Mouse (Mus musculus) neural tube, embryonic 13.5 days (tissue): ENCODE results near the gene Slc34a2. TPM values are rescaled to one million over a fixed set of nuclear protein-coding genes. Genes with fewer than 3 reads are reported as not detected.

Experiments used
- ATAC-seq: fragments of 200-750 bp; cut with Nextera tagmentation; 2 replicates; pipeline ENCODE4 v1.8.0; 2017; ENCODE audit warnings: low read depth, mild to moderate bottlenecking, moderate TSS enrichment, moderate library complexity
- H3K27ac ChIP-seq: fragments of 300-500 bp; sonication (generic); replicated peaks from 2 replicates; pipeline ENCODE4 v1.5.1; 2015; ENCODE audit warnings: moderate library complexity, mild to moderate bottlenecking, inconsistent platforms
- H3K27me3 ChIP-seq: fragments of 300-500 bp; sonication (generic); 2 replicates; pipeline ENCODE4 v1.6.1; 2015; ENCODE audit warnings: mild to moderate bottlenecking, inconsistent platforms
- H3K36me3 ChIP-seq: fragments of 300-500 bp; sonication (generic); 2 replicates; pipeline ENCODE4 v1.6.1; 2015; ENCODE audit warnings: mild to moderate bottlenecking, inconsistent platforms
- H3K4me1 ChIP-seq: fragments of 300-500 bp; sonication (generic); replicated peaks from 2 replicates; pipeline ENCODE4 v1.6.1; 2015; ENCODE audit warnings: inconsistent platforms
- H3K4me2 ChIP-seq: fragments of 300-500 bp; sonication (generic); 2 replicates; pipeline ENCODE4 v1.6.1; 2015; ENCODE audit warnings: inconsistent platforms, mild to moderate bottlenecking, moderate library complexity
- H3K4me3 ChIP-seq: fragments of 300-500 bp; sonication (generic); 2 replicates; pipeline ENCODE4 v1.5.1; 2015; ENCODE audit warnings: mild to moderate bottlenecking, inconsistent platforms
- H3K9ac ChIP-seq: fragments of 300-500 bp; sonication (generic); 2 replicates; pipeline ENCODE4 v1.6.1; 2015; ENCODE audit warnings: moderate library complexity, mild to moderate bottlenecking, inconsistent platforms
- H3K9me3 ChIP-seq: fragments of 300-500 bp; sonication (generic); 2 replicates; pipeline ENCODE4 v1.6.1; 2016; ENCODE audit warnings: inconsistent platforms
- WGBS: fragments of 180-500 bp; shearing (Covaris S2); methylation state at CpG from one replicate; pipeline ENCODE4 v1.1.7; 2015; 5-methylcytosine and 5-hydroxymethylcytosine counted together
- polyA plus RNA-seq: library from polyadenylated mRNA; unstranded; fragments of >200 nt; fragmentation: Nextera tagmentation; extraction: Ambion mirVana; gene quantifications from 2 replicates; pipeline ENCODE4 v1.2.1, GENCODE M21; 2015

Slc34a2 gene
- polyA plus RNA-seq, 1 experiment from 2014 or later = 0.11 TPM

GRCm38 (mm10) chr5:53042771-53043371 is 5.0 kb downstream of the Slc34a2 start:
- Histone ChIP-seq H3K4me2 (no peak overlapping the region), H3K4me3 (no peak overlapping the region), H3K9me3 (no peaks in the 10 kb centered on the region), H3K27me3 (peaks cover 2% of the 10 kb centered on the region), H3K4me1 (no peaks in the 10 kb centered on the region), H3K36me3 (no peaks in the 10 kb centered on the region), H3K9ac (no peak overlapping the region), H3K27ac (no peak overlapping the region)
- ATAC-seq = no peak
- WGBS = 91% methylated on average over 8 of the region's 8 CpGs

GRCm38 (mm10) chr5:53043716-53044115 is 5.8 kb downstream of the Slc34a2 start:
- no peaks in the 10 kb centered on the region for H3K9me3 ChIP-seq
- no peak overlapping the region for H3K9ac ChIP-seq
- no peak overlapping the region for H3K4me2 ChIP-seq
- H3K27ac ChIP-seq = no peak overlapping the region
- WGBS = 50% methylated on average over 1 of the region's 1 CpGs
- no peaks in the 10 kb centered on the region for H3K4me1 ChIP-seq
- no peaks in the 10 kb centered on the region for H3K36me3 ChIP-seq
- H3K4me3 ChIP-seq = no peak overlapping the region
- H3K27me3 ChIP-seq = peaks cover 11% of the 10 kb centered on the region
- ATAC-seq = no peak

DNA sequence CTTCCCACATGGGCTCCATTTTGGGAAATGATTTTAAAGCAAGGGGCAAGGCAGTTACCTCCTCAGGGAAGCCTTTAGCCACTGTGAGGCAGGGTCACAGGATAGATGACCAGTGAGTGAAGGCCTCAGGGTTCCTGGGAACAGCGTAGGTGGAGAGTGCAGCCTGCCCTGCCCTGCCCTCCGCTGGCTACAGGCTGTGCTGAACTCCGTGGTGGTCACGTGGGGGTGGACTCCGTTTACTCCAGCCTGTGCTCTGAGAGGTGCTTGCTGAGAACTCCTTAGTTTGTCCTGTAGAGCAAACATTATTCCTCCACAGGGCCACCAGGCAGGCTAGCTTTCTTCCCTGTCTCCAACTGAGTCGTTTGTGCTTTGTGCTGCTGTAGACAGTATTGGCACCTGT is 10.1 kb downstream of the Slc34a2 start:
- 17% methylated on average over 6 of the region's 6 CpGs for WGBS
- no peaks in the 10 kb centered on the region for H3K36me3 ChIP-seq
- no peak for ATAC-seq

GRCm38 (mm10) chr5:53048599-53048998 is 10.7 kb downstream of the Slc34a2 start:
- Histone ChIP-seq H3K36me3 (no peaks in the 10 kb centered on the region), H3K4me3 (peak overlapping the region; percentile 38), H3K27me3 (peaks cover 34% of the 10 kb centered on the region), H3K9me3 (no peaks in the 10 kb centered on the region), H3K27ac (no peak overlapping the region), H3K4me1 (peaks cover 9% of the 10 kb centered on the region), H3K4me2 (peak overlapping the region; percentile 65), H3K9ac (0 out of 2 replicates have a peak overlapping the region, but pooled peaks have one; percentile 45)
- ATAC-seq = 0 out of 2 replicates have a peak, but pooled peaks have one; percentile 53
- 41% methylated on average over 4 of the region's 4 CpGs for WGBS

More for the DNA sequence above, 10.1 kb downstream of the Slc34a2 start:
- no peak overlapping the region for H3K9ac ChIP-seq
- H3K27me3 ChIP-seq = peaks cover 34% of the 10 kb centered on the region
- H3K9me3 ChIP-seq = no peaks in the 10 kb centered on the region
- H3K4me1 ChIP-seq = peaks cover 9% of the 10 kb centered on the region
- H3K27ac ChIP-seq = no peak overlapping the region
- no peak overlapping the region for H3K4me3 ChIP-seq
- H3K4me2 ChIP-seq = no peak overlapping the region

- Histone ChIP-seq H3K27me3 (peaks cover 34% of the 10 kb centered on the region), H3K4me1 (peaks cover 9% of the 10 kb centered on the region), H3K36me3 (no peaks in the 10 kb centered on the region), H3K27ac (no peak overlapping the region), H3K9me3 (no peaks in the 10 kb centered on the region), H3K4me2 (peak overlapping the region; percentile 65), H3K9ac (peak overlapping the region; percentile 45), H3K4me3 (peak overlapping the region; percentile 38)
- WGBS = 2% methylated on average over 39 of the region's 39 CpGs
- ATAC-seq = peak; percentile 61; the same call in 1 of the 2 replicates
Measured at GRCm38 (mm10) chr5:53049046-53049445, 11.2 kb downstream of the Slc34a2 start.

DNA sequence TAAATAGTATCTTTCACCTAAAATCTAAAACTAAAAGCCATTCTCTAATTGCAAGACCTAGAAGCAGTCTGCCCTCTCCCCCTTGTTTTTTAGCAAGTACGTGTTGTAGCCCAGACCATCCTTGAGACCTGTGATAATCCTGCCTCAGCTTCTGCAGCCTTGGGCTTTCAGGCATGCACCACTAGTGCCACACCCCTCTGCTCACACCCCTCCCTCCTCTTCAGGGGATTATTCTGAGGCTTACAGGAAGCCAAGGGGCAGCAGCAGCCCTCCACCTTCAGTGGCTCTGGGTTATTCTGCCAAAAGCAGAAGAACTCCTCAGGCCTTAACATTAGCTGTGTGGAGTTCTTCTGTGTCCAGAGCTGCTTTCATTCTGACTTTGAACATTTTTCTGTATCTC is 13.1 kb downstream of the Slc34a2 start:
- no peak overlapping the region for H3K9ac ChIP-seq
- no peak overlapping the region for H3K4me2 ChIP-seq
- peaks cover 34% of the 10 kb centered on the region for H3K27me3 ChIP-seq
- H3K4me1 ChIP-seq = peaks cover 9% of the 10 kb centered on the region
- H3K27ac ChIP-seq = no peak overlapping the region
- H3K9me3 ChIP-seq = no peaks in the 10 kb centered on the region
- 75% methylated on average over 1 of the region's 1 CpGs for WGBS
- H3K4me3 ChIP-seq = no peak overlapping the region
- ATAC-seq = no peak
- H3K36me3 ChIP-seq = no peaks in the 10 kb centered on the region

- no peak for ATAC-seq
- Histone ChIP-seq H3K9me3 (no peaks in the 10 kb centered on the region), H3K27ac (no peak overlapping the region), H3K27me3 (peaks cover 29% of the 10 kb centered on the region), H3K4me1 (peaks cover 9% of the 10 kb centered on the region), H3K36me3 (no peaks in the 10 kb centered on the region), H3K4me3 (no peak overlapping the region), H3K4me2 (no peak overlapping the region), H3K9ac (no peak overlapping the region)
- WGBS = 85% methylated on average over 2 of the region's 2 CpGs
Measured at GRCm38 (mm10) chr5:53053246-53053645, 15.4 kb downstream of the Slc34a2 start.

GRCm38 (mm10) chr5:53061532-53062130 is 23.8 kb downstream of the Slc34a2 start:
- Histone ChIP-seq H3K27ac (no peak overlapping the region), H3K9me3 (no peaks in the 10 kb centered on the region), H3K4me2 (no peak overlapping the region), H3K27me3 (no peaks in the 10 kb centered on the region), H3K4me1 (no peaks in the 10 kb centered on the region), H3K9ac (no peak overlapping the region), H3K4me3 (no peak overlapping the region), H3K36me3 (no peaks in the 10 kb centered on the region)
- 93% methylated on average over 9 of the region's 9 CpGs for WGBS
- no peak for ATAC-seq

DNA sequence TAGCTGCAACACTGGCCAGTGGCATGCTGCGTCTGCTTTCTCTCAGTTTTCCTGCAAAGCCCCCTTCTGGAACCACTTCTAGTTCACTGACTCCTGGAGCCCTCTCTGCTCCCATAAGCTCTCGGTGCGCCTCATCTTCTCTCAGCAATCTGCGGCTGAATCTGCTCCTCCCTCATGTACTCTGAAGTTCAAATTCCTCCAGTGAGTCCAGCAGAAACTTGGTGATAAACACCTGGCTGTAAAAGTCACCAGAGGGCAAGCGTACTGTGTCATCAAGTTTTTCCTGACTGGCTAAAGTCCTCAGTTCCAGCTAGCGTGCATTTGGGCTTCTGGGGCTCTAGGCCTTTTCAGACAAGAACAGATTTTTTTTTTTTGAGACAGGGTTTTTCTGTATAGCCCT is 36.7 kb downstream of the Slc34a2 start:
- ATAC-seq = no peak
- Histone ChIP-seq H3K4me3 (no peak overlapping the region), H3K27me3 (no peaks in the 10 kb centered on the region), H3K9me3 (no peaks in the 10 kb centered on the region), H3K4me1 (no peaks in the 10 kb centered on the region), H3K4me2 (no peak overlapping the region), H3K27ac (no peak overlapping the region), H3K9ac (no peak overlapping the region), H3K36me3 (no peaks in the 10 kb centered on the region)
- 84% methylated on average over 6 of the region's 6 CpGs for WGBS

- no peaks in the 10 kb centered on the region for H3K9me3 ChIP-seq
- WGBS = 66% methylated on average over 4 of the region's 4 CpGs
- H3K27me3 ChIP-seq = no peaks in the 10 kb centered on the region
- H3K36me3 ChIP-seq = no peaks in the 10 kb centered on the region
- H3K27ac ChIP-seq = no peak overlapping the region
- no peaks in the 10 kb centered on the region for H3K4me1 ChIP-seq
- no peak overlapping the region for H3K4me3 ChIP-seq
- H3K9ac ChIP-seq = no peak overlapping the region
- no peak for ATAC-seq
- no peak overlapping the region for H3K4me2 ChIP-seq
Measured at GRCm38 (mm10) chr5:53078453-53078852, 40.6 kb downstream of the Slc34a2 start.

- H3K27me3 ChIP-seq = no peaks in the 10 kb centered on the region
- H3K4me3 ChIP-seq = no peak overlapping the region
- no peaks in the 10 kb centered on the region for H3K9me3 ChIP-seq
- H3K36me3 ChIP-seq = no peaks in the 10 kb centered on the region
- no peak overlapping the region for H3K4me2 ChIP-seq
- no peak overlapping the region for H3K27ac ChIP-seq
- no peak for ATAC-seq
- WGBS = 89% methylated on average over 7 of the region's 7 CpGs
- H3K4me1 ChIP-seq = no peaks in the 10 kb centered on the region
- H3K9ac ChIP-seq = no peak overlapping the region
Measured at GRCm38 (mm10) chr5:53087452-53087851, 49.6 kb downstream of the Slc34a2 start.

- Histone ChIP-seq H3K4me1 (no peaks in the 10 kb centered on the region), H3K4me3 (no peak overlapping the region), H3K36me3 (no peaks in the 10 kb centered on the region), H3K9ac (no peak overlapping the region), H3K4me2 (no peak overlapping the region), H3K9me3 (no peaks in the 10 kb centered on the region), H3K27me3 (no peaks in the 10 kb centered on the region), H3K27ac (no peak overlapping the region)
- WGBS = 70% methylated on average over 3 of the region's 3 CpGs
- ATAC-seq = no peak
Measured at GRCm38 (mm10) chr5:53091331-53091730, 53.5 kb downstream of the Slc34a2 start.
